In genomic region chr12:76293192-76293591, GRCm38 (mm10) we compare ENCODE assay signal across 10 mouse cellular contexts. TPM values are rescaled to one million over a fixed set of nuclear protein-coding genes. Genes with fewer than 3 reads are reported as not detected.
DNase-seq lines count a peak whose midpoint lies in the region; ATAC-seq and TF ChIP-seq lines count a peak whose summit lies in the region.
"Had no signal": no experiment of that assay in that cellular context is flagged by ENCODE, and none has a peak within 500 bp of the region (broad histone marks: within the 10 kb centered on the region; RNA-seq: fewer than 3 reads in every experiment).

No protein-coding gene starts in this region.

- no peaks in the 10 kb centered on the region for H3K27me3 ChIP-seq in G1E (ENCODE audit: insufficient read depth, low read length)
- H3K27me3 ChIP-seq: midbrain, embryonic 12.5 days had no signal

- H3K27ac ChIP-seq in bone marrow, adult 2 months (ENCODE audit: control insufficient read depth, insufficient read depth, low read depth, low read length, poor library complexity): no peak overlapping the region
- H3K27ac ChIP-seq: midbrain, embryonic 12.5 days had no signal

- no peak overlapping the region for H3K4me3 ChIP-seq in G1E (ENCODE audit: low read depth, low read length)
- H3K4me3 ChIP-seq in bone marrow, adult 2 months (replicated peaks; ENCODE audit: control insufficient read depth, low read depth, low read length): no peak overlapping the region
- H3K4me3 ChIP-seq: midbrain, embryonic 12.5 days had no signal

- TF ChIP-seq POLR2A in bone marrow, adult 2 months (IDR thresholded peaks at IDR 0.05; ENCODE audit: borderline replicate concordance, control insufficient read depth, low read depth, low read length): no peak

- no peak for ATAC-seq in G1E (ENCODE audit: extremely low read depth, insufficient number of reproducible peaks, low FRiP score, poor library complexity, severe bottlenecking)
- peak; percentile 76; the same call in 1 of the 2 replicates for ATAC-seq in erythroblast, adult 5-6 weeks (replicated peaks; ENCODE audit: low FRiP score, poor library complexity, severe bottlenecking)

- H3K4me1 ChIP-seq in G1E (ENCODE audit: insufficient read depth, low read depth, low read length): no peaks in the 10 kb centered on the region; the same call in 1 of the 2 replicates
- no peaks in the 10 kb centered on the region for H3K4me1 ChIP-seq in bone marrow, adult 2 months (ENCODE audit: control insufficient read depth, insufficient read depth, low read length)

- 62% methylated on average over 7 of the region's 7 CpGs for WGBS in bone marrow, adult 2 months

- peak; percentile 64 for DNase-seq in layer of hippocampus, adult 11-12 months (ENCODE audit: low spot score)
- no peak for DNase-seq in layer of hippocampus, adult 9-11 months
- peak; percentile 44 for DNase-seq in G1E (ENCODE audit: low spot score)
- peak; percentile 42 to 80 for DNase-seq in layer of hippocampus, postnatal 25 days (ENCODE audit: extremely low spot score in 1 of 2, low spot score in 1 of 2)
- peak; percentile 16 to 33 for DNase-seq in natural killer cell, adult 2 months (ENCODE audit: low spot score in 2 of 2)
- DNase-seq in thymus, postnatal 4 days: peak; percentile 77

- no peaks in the 10 kb centered on the region for H3K9me3 ChIP-seq in G1E (replicated peaks)
- H3K9me3 ChIP-seq: midbrain, embryonic 12.5 days had no signal

- H3K36me3 ChIP-seq in G1E (replicated peaks): peaks cover 99% of the 10 kb centered on the region

- TF ChIP-seq CTCF in G1E (IDR thresholded peaks at IDR 0.05; ENCODE audit: low read depth, low read length): peak; percentile 60
- TF ChIP-seq CTCF in bone marrow, adult 2 months (IDR thresholded peaks at IDR 0.05; ENCODE audit: control insufficient read depth, insufficient read depth, low read length): peak; percentile 86

RNA-seq across cellular contexts. Expression of gene Akap5, which starts 31.5 kb away (rescaled TPM):
- total RNA-seq in G1E (2014; fragmentation: Nextera tagmentation) (1.1 and 1.4 TPM in 2 replicates), G1E (2017) (1.2 and 1.3 TPM in 2 replicates)
- 0.08 and 0.20 TPM in 2 replicates for polyA plus RNA-seq in G1E (2012)
- polyA plus RNA-seq in bone marrow, adult 2 months (2011; ENCODE audit: insufficient read depth, insufficient read length, low replicate concordance, missing spikeins): 1.2 and 4.3 TPM in 2 replicates
- 0.38 TPM in 1 of 2 replicates, not detected in the other for total RNA-seq in erythroblast, adult 5-6 weeks (2015; ENCODE audit: low replicate concordance)
- 0.28 TPM in 1 of 2 replicates, not detected in the other for total RNA-seq in erythroblast, adult 5-6 weeks (2017; ENCODE audit: low replicate concordance)
- total RNA-seq in layer of hippocampus, postnatal 25 days (2021): 10 to 100 TPM; 58.6 to 66.5 TPM

RNA-seq across cellular contexts. Expression of gene Mthfd1, which starts 38.1 kb away (rescaled TPM):
- total RNA-seq in G1E (2014; fragmentation: Nextera tagmentation): 164 and 185 TPM in 2 replicates
- total RNA-seq in G1E (2017): 253 TPM in 2 replicates
- polyA plus RNA-seq in G1E (2012): 199 and 228 TPM in 2 replicates
- 26.1 and 31.5 TPM in 2 replicates for polyA plus RNA-seq in bone marrow, adult 2 months (2011; ENCODE audit: insufficient read depth, insufficient read length, low replicate concordance, missing spikeins)
- total RNA-seq in erythroblast, adult 5-6 weeks (2015; ENCODE audit: low replicate concordance): 16.9 and 46.1 TPM in 2 replicates
- 37.9 and 42.3 TPM in 2 replicates for total RNA-seq in erythroblast, adult 5-6 weeks (2017; ENCODE audit: low replicate concordance)
- 10 to 100 TPM; 41.1 to 44.9 TPM for total RNA-seq in layer of hippocampus, postnatal 25 days (2021)

RNA-seq across cellular contexts. Expression of gene Tex21, which starts 46.6 kb away (rescaled TPM):
- total RNA-seq in G1E (2014; fragmentation: Nextera tagmentation) (5.7 and 6.8 TPM in 2 replicates), G1E (2017) (0.66 and 0.81 TPM in 2 replicates)
- 0.19 and 0.26 TPM in 2 replicates for polyA plus RNA-seq in G1E (2012)
- not detected in 2 replicates for polyA plus RNA-seq in bone marrow, adult 2 months (2011; ENCODE audit: insufficient read depth, insufficient read length, low replicate concordance, missing spikeins)
- total RNA-seq in erythroblast, adult 5-6 weeks (2015; ENCODE audit: low replicate concordance): not detected in 2 replicates
- 2.0 TPM in 1 of 2 replicates, not detected in the other for total RNA-seq in erythroblast, adult 5-6 weeks (2017; ENCODE audit: low replicate concordance)
- not detected for total RNA-seq in layer of hippocampus, postnatal 25 days (2021)
- polyA plus RNA-seq: frontal cortex, adult 2 months; midbrain, embryonic 12.5 days had no signal

Comparison
In these comparisons a context has a peak if more than half of its experiments do, and no peak if none do; other contexts are left out.
1. RNA of gene Akap5, which starts 31.5 kb away (total RNA-seq): 58.6 to 66.5 TPM in layer of hippocampus, postnatal 25 days; 1.1 to 1.4 TPM in G1E and 0.28 to 0.38 TPM in erythroblast, adult 5-6 weeks; every median in the first group is over 10 times any median in the second.